Comparison of ENCODE assay signal across 16 mouse cellular contexts in the genomic region with DNA sequence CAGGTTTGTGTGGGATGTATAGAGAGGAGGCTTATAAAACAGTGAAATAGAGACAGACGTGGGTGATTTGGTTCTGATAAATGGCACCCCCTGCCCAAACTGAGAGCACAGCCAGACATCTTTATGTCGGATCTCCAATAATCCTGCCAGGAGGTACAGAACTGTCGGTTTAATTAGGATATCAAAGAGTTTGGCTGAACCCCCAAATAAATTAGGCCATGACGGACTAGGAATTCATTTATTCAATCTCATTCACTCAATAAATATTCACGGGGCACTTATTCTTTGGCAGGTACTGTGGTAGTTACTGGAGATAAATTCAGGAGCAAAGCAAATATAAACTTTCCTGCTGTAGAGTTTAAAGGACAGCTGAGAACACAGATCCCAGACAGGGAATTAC.
"Had no signal": no experiment of that assay in that cellular context is flagged by ENCODE, and none has a peak within 500 bp of the region (broad histone marks: within the 10 kb centered on the region; RNA-seq: fewer than 3 reads in every experiment).

No protein-coding gene starts in this region.

- H3K36me3 ChIP-seq: neural tube, embryonic 13.5 days; neural tube, embryonic 15.5 days; stomach, embryonic 15.5 days had no signal

- DNase-seq: retina, postnatal 1 day; right cerebral cortex, adult 18-20 months; right cerebral cortex, postnatal 14 days; right cerebral cortex, postnatal 25 days; right cerebral cortex, postnatal 4 days; spleen, adult 18-20 months; thymus, adult 18-20 months; thymus, adult 2 months; thymus, postnatal 14 days; thymus, postnatal 25 days; thymus, postnatal 36 days; thymus, postnatal 4 days had no signal

- H3K4me2 ChIP-seq: neural tube, embryonic 13.5 days; neural tube, embryonic 15.5 days; stomach, embryonic 15.5 days had no signal

- H3K27me3 ChIP-seq: neural tube, embryonic 13.5 days; neural tube, embryonic 15.5 days; stomach, embryonic 15.5 days had no signal

- H3K9ac ChIP-seq: neural tube, embryonic 13.5 days; neural tube, embryonic 15.5 days; stomach, embryonic 15.5 days had no signal

- H3K4me1 ChIP-seq: neural tube, embryonic 13.5 days; neural tube, embryonic 15.5 days; stomach, embryonic 15.5 days had no signal

- H3K27ac ChIP-seq: neural tube, embryonic 13.5 days; neural tube, embryonic 15.5 days; stomach, embryonic 15.5 days; stomach, postnatal 0 days had no signal

- H3K9me3 ChIP-seq: neural tube, embryonic 13.5 days; neural tube, embryonic 15.5 days; stomach, embryonic 15.5 days had no signal

- H3K4me3 ChIP-seq: neural tube, embryonic 13.5 days; neural tube, embryonic 15.5 days; stomach, embryonic 15.5 days had no signal
